Mouse (Mus musculus) heart, postnatal 4 days (tissue): Measurements from ENCODE around the gene Olfr284. TPM values are rescaled to one million over a fixed set of nuclear protein-coding genes. Genes with fewer than 3 reads are reported as not detected.
A peak's percentile ranks its signal among the peaks of the same experiment; 100 is the strongest.

Experiments
- DNase-seq: peaks from one replicate; pipeline ENCODE4 v3.0.0; 2021
- total RNA-seq, 2 experiments: library from RNA; stranded (reverse); gene quantifications; 2 replicates each; pipeline ENCODE4 v1.2.3; 2021

Gene Olfr284
- not detected for total RNA-seq

DNA sequence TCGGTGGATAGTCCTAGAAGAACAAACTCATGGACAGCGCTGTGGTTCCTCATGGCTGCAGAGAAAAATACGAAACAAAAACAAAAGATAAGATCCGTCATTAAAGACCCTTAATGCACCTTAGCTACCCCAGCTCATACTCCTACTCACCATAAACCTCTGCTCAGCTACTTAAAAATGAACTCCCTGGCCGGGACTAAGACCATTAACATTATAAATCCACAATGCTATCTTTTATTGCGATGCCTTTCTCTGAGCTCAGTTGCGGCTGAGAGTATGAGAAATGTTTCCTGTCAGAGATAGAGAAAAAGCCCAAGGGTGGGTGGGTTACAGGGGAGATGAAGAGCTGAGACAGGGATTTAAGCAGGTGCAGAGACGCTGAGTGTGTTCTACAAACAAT is at the start of gene Olfr284:
Olfr284 (minus strand) TSS at position 101 of the 400 bp plus-strand sequence.
- DNase-seq = no peak

DNA sequence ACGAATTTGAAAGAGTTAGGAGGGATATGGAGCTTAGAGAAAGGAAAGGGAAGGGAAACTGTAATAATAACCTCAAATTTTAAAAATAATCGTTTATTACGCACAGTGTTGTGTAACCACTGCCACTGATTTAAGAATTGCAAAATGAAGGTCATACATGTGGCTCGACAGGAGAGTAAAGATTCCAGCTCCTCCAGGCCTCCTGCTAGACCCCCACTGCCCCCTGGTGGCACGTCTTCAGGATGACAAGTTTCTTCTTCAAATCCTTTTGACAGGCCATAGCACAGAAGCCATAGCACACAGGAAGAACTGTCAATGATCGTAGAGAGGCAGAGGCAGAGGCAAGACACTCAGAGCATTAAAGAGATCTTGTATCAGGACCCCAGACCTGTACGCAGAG is 49.0 kb upstream of the Olfr284 start:
- peak; percentile 86 for DNase-seq

- no peak for DNase-seq
Observed at GRCm38 (mm10) chr15:98387621-98388020, 46.8 kb upstream of the Olfr284 start.

- no peak for DNase-seq
Observed at GRCm38 (mm10) chr15:98380846-98381245, 40.1 kb upstream of the Olfr284 start, which contains the start of gene Olfr283. Gene Olfr283 (minus strand): TSS chr15:98380946.

DNA sequence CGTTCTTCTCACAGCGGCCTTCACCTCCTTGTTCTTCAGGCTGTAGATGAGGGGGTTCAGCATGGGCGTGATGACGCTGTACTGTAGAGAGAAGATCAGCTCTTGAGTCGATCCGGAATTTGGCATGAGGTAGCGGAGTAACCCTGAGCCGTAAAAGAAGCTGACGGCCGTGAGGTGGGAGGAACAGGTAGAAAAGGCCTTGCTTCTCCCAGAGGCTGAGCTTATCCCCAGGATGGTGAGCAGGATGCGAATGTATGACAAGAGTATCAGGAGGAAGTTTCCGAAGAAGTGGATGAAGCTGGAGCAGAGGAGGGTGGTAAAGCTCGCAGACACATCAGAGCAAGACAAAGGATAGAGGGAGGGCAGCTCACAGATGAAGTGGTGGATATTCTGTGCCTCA is 37.4 kb upstream of the Olfr284 start:
- DNase-seq = no peak

DNA sequence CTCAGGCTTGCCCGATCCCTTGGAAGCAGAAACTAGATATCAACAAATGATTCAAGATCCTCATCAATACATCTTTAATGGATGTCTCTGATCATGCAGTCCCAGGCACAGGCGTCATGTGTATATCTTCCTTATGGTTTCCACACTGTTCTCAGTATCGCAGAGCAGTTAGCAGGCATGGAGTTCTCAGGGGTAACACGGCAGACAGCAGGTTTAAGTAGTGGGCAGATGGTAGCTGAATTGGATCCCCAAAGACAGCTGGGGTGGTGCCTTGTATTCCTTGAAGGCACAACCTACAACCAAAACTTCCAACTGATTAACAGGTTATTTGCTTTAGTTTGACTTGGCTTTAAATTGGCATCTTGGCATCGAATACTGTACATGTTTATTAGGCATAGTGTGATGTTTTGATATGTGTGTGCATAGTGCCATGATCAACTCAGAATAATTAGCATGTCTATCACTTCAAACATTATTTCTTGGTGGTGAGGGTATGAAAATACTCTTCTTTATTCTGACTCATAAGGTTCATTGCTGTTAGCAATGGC is 23.5 kb downstream of the Olfr284 start, which contains the start of gene Olfr285:
Olfr285 (minus strand) TSS at position 177 of the 548 bp plus-strand sequence.
- DNase-seq = no peak

DNA sequence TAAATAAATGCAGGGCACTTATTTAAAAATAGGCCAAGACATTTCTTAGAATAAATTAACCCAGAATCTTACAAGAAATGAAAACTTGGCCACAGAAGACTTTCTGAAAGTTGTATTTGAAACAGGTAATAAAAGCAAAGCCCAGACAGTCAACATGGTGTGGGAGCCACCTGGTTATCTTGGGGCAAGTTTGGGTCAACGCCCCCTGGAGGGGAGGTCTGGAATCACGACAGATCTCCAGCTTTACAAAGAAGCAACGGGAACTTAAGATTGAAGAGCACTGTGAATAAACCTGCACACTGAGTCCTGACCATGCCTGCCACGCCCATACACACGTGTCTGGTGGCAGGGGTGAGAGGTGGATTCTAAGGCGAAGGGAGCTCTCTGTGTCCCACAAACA is 25.1 kb downstream of the Olfr284 start:
- DNase-seq = no peak

DNA sequence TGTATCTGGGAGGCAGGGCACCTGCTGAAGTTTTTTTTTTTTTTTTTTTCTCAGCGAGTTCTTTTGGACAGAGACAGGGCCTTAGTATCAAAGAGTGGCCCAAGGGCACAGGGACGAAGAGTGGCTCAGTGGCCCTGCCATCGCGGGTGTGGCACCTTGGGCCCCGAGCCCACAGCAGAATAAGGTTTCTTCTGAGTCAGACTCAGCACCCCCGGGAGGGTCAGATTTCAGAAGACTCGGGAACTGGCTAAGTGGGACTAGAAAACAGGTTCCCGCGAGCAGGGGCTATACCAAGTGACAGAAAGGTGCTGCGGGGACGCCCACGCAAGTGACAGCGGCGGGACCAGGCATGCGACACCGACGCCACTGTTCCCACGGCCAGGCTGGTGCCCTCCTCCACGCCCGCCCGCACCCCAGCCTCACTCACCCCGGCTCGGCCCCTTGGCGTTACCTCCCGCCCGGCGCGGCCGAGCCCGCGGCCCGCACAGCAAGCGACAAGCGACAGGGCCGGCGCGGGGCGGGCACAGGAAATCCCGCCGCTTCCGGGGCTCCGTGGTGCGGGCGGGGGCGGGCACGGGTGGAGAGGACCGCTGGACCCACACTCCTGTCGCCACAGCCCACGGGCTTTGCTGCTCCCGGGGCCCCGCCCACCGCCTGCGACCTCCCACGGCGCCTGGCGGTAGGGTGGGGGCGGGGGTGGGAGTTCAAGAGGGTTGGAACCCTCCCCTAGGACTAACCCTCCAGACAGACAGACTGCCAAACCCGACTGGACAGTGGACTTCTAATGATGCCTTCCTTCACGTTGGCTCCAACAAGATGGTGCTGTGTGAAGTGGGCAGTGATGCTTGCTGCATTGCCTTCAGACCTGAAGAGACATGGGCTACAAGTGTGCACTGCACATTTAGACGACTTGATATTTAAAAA is 44.9 kb downstream of the Olfr284 start, which contains the start of gene Zfp641:
Zfp641 (minus strand) TSS at position 534 of the 924 bp plus-strand sequence.
- peak; percentile 41 for DNase-seq

- DNase-seq = no peak
Observed at GRCm38 (mm10) chr15:98293651-98294050, 47.1 kb downstream of the Olfr284 start.

Other genes starting within 250 kb of the Olfr284 start
- gene Pfkm, start 248.4 kb downstream of the Olfr284 start, total RNA-seq = 100 to 1,000 TPM; 413 to 425 TPM
- 10 to 100 TPM; 23.5 to 27.2 TPM for gene Senp1, start 247.2 kb downstream of the Olfr284 start, total RNA-seq
- 100 to 1,000 TPM in 1 of 2 experiments, 10 to 100 TPM in 1; 97.9 to 103 TPM for gene Asb8, start 175.4 kb downstream of the Olfr284 start, total RNA-seq
- gene Ccdc184, start 173.8 kb downstream of the Olfr284 start, total RNA-seq = under 1 TPM; 0.74 to 0.92 TPM
- not detected for gene Olfr288, start 145.4 kb downstream of the Olfr284 start, total RNA-seq
- gene Gm44579, start 120.0 kb downstream of the Olfr284 start, total RNA-seq = not detected
- gene Olfr287, start 119.9 kb downstream of the Olfr284 start, total RNA-seq = not detected
- not detected for gene Olfr286, start 106.5 kb downstream of the Olfr284 start, total RNA-seq
- gene H1fnt, start 83.7 kb downstream of the Olfr284 start, total RNA-seq = not detected
- 1 to 10 TPM; 4.9 to 5.3 TPM for gene Zfp641, start 44.8 kb downstream of the Olfr284 start, total RNA-seq
- not detected for gene Olfr285, start 23.6 kb downstream of the Olfr284 start, total RNA-seq
- gene Olfr283, start 40.0 kb upstream of the Olfr284 start, total RNA-seq = not detected
- not detected for gene Olfr282, start 90.2 kb upstream of the Olfr284 start, total RNA-seq
- gene Olfr281, start 111.6 kb upstream of the Olfr284 start, total RNA-seq = not detected
- not detected for gene OR5BS1P, start 128.9 kb upstream of the Olfr284 start, total RNA-seq
- not detected for gene Lalba, start 141.7 kb upstream of the Olfr284 start, total RNA-seq
- not detected for gene Olfr279, start 151.4 kb upstream of the Olfr284 start, total RNA-seq
- 10 to 100 TPM; 88.8 to 93.8 TPM for gene Kansl2, start 193.3 kb upstream of the Olfr284 start, total RNA-seq
- 10 to 100 TPM; 33.8 to 34.1 TPM for gene Ccnt1, start 229.9 kb upstream of the Olfr284 start, total RNA-seq
- not detected for gene 4930415O20Rik, start 230.0 kb upstream of the Olfr284 start, total RNA-seq